In the genomic region with DNA sequence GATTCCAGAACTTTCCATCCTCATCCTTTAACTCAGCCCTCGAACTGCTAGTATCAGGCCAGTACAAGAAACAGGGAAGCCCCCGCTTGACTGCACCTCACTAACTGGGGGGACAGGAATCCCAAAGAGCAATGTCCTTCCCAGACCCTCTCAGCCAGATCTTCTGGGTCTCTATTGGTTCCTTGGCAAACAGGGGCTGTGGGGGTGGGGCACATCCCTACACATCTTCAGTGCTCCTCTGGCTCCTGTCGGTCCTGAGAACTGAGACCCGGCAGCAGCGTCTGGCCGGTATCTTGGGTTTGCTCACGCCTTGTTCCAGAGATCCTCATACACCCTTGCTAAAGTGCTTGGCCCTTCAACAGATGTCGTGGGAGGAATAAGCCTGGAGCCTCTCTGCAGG, we compare ENCODE assay signal across 10 mouse cellular contexts. TPM values are rescaled to one million over a fixed set of nuclear protein-coding genes. Genes with fewer than 3 reads are reported as not detected.
A peak's percentile ranks its signal among the peaks of the same experiment; 100 is the strongest.
DNase-seq lines count a peak whose midpoint lies in the region; ATAC-seq and TF ChIP-seq lines count a peak whose summit lies in the region.
"Had no signal": no experiment of that assay in that cellular context is flagged by ENCODE, and none has a peak within 500 bp of the region (broad histone marks: within the 10 kb centered on the region; RNA-seq: fewer than 3 reads in every experiment).

No protein-coding gene starts in this region.

- no peak for TF ChIP-seq CTCF in hindbrain, postnatal 0 days (IDR thresholded peaks at IDR 0.05; ENCODE audit: low read depth)
- no peak for TF ChIP-seq CTCF in thymus, adult 2 months (IDR thresholded peaks at IDR 0.05; ENCODE audit: borderline replicate concordance, control insufficient read depth, extremely low read depth, insufficient read depth, low read length, poor library complexity)

- no peak for ATAC-seq in heart, embryonic 14.5 days (ENCODE audit: insufficient number of reproducible peaks, insufficient read depth, low FRiP score, low read depth)
- no peak for ATAC-seq in forebrain, embryonic 12.5 days (ENCODE audit: low FRiP score)
- no peak for ATAC-seq in hindbrain, postnatal 0 days
- no peak for ATAC-seq in erythroblast, adult 5-6 weeks (replicated peaks; ENCODE audit: low FRiP score, poor library complexity, severe bottlenecking)
- ATAC-seq in megakaryocyte, adult 5-6 weeks (ENCODE audit: poor library complexity, severe bottlenecking), result no peak

- DNase-seq in heart, postnatal 25 days (ENCODE audit: low spot score), result no peak
- no peak for DNase-seq in hindbrain, postnatal 0 days (ENCODE audit: low spot score)
- DNase-seq in thymus, adult 2 months, result no peak
- DNase-seq: thymus, adult 18-20 months had no signal

- 57% methylated on average over 8 of the region's 8 CpGs for WGBS in heart, embryonic 14.5 days
- 87% methylated on average over 8 of the region's 8 CpGs for WGBS in forebrain, embryonic 12.5 days
- 44% methylated on average over 8 of the region's 8 CpGs for WGBS in hindbrain, postnatal 0 days
- 96% methylated on average over 8 of the region's 8 CpGs for WGBS in thymus, adult 2 months

- intact Hi-C loops in heart, postnatal 25 days (cut with DNase I), result no loop called here

- H3K27me3 ChIP-seq in heart, embryonic 14.5 days (ENCODE audit: control insufficient read depth, insufficient read depth, low read length), result no peaks in the 10 kb centered on the region
- H3K27me3 ChIP-seq in forebrain, embryonic 12.5 days, result peaks cover 11% of the 10 kb centered on the region
- H3K27me3 ChIP-seq in hindbrain, postnatal 0 days (ENCODE audit: insufficient read depth, low read length), result no peaks in the 10 kb centered on the region
- no peaks in the 10 kb centered on the region for H3K27me3 ChIP-seq in thymus, adult 2 months (ENCODE audit: control insufficient read depth, insufficient read depth, low read length)

- H3K36me3 ChIP-seq in heart, embryonic 14.5 days (ENCODE audit: control insufficient read depth, insufficient read depth, low read length), result no peaks in the 10 kb centered on the region
- H3K36me3 ChIP-seq in forebrain, embryonic 12.5 days (replicated peaks), result no peaks in the 10 kb centered on the region
- H3K36me3 ChIP-seq in hindbrain, postnatal 0 days (ENCODE audit: insufficient read depth, low read length), result no peaks in the 10 kb centered on the region
- no peaks in the 10 kb centered on the region for H3K36me3 ChIP-seq in thymus, adult 2 months (ENCODE audit: control insufficient read depth, insufficient read depth, low read length)
- H3K36me3 ChIP-seq: kidney, embryonic 15.5 days had no signal

- no peak overlapping the region for H3K4me3 ChIP-seq in heart, embryonic 14.5 days (ENCODE audit: control insufficient read depth in 1 of 2, insufficient read depth in 1 of 2, low read depth in 1 of 2, low read length in 2 of 2)
- no peak overlapping the region for H3K4me3 ChIP-seq in brown adipose tissue, adult 24 weeks (ENCODE audit: insufficient read depth, low read depth, low read length)
- H3K4me3 ChIP-seq in forebrain, embryonic 12.5 days (replicated peaks), result no peak overlapping the region
- H3K4me3 ChIP-seq in hindbrain, postnatal 0 days (ENCODE audit: low read length), result no peak overlapping the region
- no peak overlapping the region for H3K4me3 ChIP-seq in thymus, adult 2 months (ENCODE audit: control insufficient read depth, insufficient read depth, low read length)
- H3K4me3 ChIP-seq: kidney, embryonic 15.5 days had no signal

- H3K27ac ChIP-seq in heart, embryonic 14.5 days (replicated peaks in 1 of 2; ENCODE audit: control insufficient read depth in 1 of 2, insufficient read depth in 1 of 2, low read depth in 2 of 2, low read length in 2 of 2), result peak overlapping the region; percentile 52 to 64; a peak in 3 of 4 replicates
- H3K27ac ChIP-seq in brown adipose tissue, adult 24 weeks (replicated peaks; ENCODE audit: low read depth, low read length), result peak overlapping the region; percentile 14; the same call in 1 of the 2 replicates
- peak overlapping the region; percentile 57; the same call in 1 of the 2 replicates for H3K27ac ChIP-seq in forebrain, embryonic 12.5 days
- H3K27ac ChIP-seq in hindbrain, postnatal 0 days, result peak overlapping the region; percentile 74; the same call in 1 of the 2 replicates
- H3K27ac ChIP-seq in thymus, adult 2 months (ENCODE audit: control insufficient read depth, insufficient read depth, low read length), result no peak overlapping the region

- no peaks in the 10 kb centered on the region for H3K9me3 ChIP-seq in heart, embryonic 14.5 days (ENCODE audit: control insufficient read depth, low read length)
- H3K9me3 ChIP-seq in forebrain, embryonic 12.5 days, result no peaks in the 10 kb centered on the region
- H3K9me3 ChIP-seq in hindbrain, postnatal 0 days (ENCODE audit: low read length), result no peaks in the 10 kb centered on the region
- H3K9me3 ChIP-seq: kidney, embryonic 15.5 days had no signal

- H3K9ac ChIP-seq in heart, embryonic 14.5 days (ENCODE audit: low read length), result no peak overlapping the region
- no peak overlapping the region for H3K9ac ChIP-seq in forebrain, embryonic 12.5 days
- no peak overlapping the region for H3K9ac ChIP-seq in hindbrain, postnatal 0 days (replicated peaks; ENCODE audit: low read length)
- H3K9ac ChIP-seq: kidney, embryonic 15.5 days had no signal

- no peak for TF ChIP-seq POLR2A in thymus, adult 2 months (IDR thresholded peaks at IDR 0.05; ENCODE audit: control insufficient read depth, extremely low read depth, insufficient read depth, low read length, poor library complexity)

- no peak overlapping the region for H3K4me2 ChIP-seq in heart, embryonic 14.5 days (ENCODE audit: low read length)
- H3K4me2 ChIP-seq in forebrain, embryonic 12.5 days, result no peak overlapping the region
- no peak overlapping the region for H3K4me2 ChIP-seq in hindbrain, postnatal 0 days (ENCODE audit: low read depth, low read length)
- H3K4me2 ChIP-seq: kidney, embryonic 15.5 days had no signal

- H3K4me1 ChIP-seq in heart, embryonic 14.5 days (ENCODE audit: control insufficient read depth in 2 of 2, insufficient read depth in 2 of 2, low read length in 2 of 2), result peaks cover 36 to 37% of the 10 kb centered on the region in 2 experiments
- H3K4me1 ChIP-seq in brown adipose tissue, adult 24 weeks (ENCODE audit: control insufficient read depth, insufficient read depth, insufficient read length, low read length), result peaks cover 38% of the 10 kb centered on the region
- H3K4me1 ChIP-seq in forebrain, embryonic 12.5 days, result peaks cover 78% of the 10 kb centered on the region
- peaks cover 55% of the 10 kb centered on the region for H3K4me1 ChIP-seq in hindbrain, postnatal 0 days (ENCODE audit: insufficient read depth, low read length)
- peaks cover 14% of the 10 kb centered on the region for H3K4me1 ChIP-seq in thymus, adult 2 months (replicated peaks; ENCODE audit: control insufficient read depth, insufficient read depth, low read length)

RNA-seq across cellular contexts. Expression of gene Coro2b, which starts 10.0 kb away (rescaled TPM):
- 4.7 and 6.9 TPM in 2 replicates for polyA plus RNA-seq in heart, embryonic 14.5 days (2014; fragmentation: Nextera tagmentation; extraction: Ambion mirVana)
- total RNA-seq in heart, postnatal 25 days (2021), result 10 to 100 TPM in 1 of 2 experiments, 1 to 10 TPM in 1; 9.5 to 15.1 TPM
- polyA plus RNA-seq in brown adipose tissue, adult 24 weeks (2012; ENCODE audit: insufficient read depth, insufficient read length, missing spikeins), result 6.1 TPM in 2 replicates
- 37.6 and 38.1 TPM in 2 replicates for polyA plus RNA-seq in forebrain, embryonic 12.5 days (2016; fragmentation: Nextera tagmentation; extraction: Ambion mirVana)
- 42.6 and 47.2 TPM in 2 replicates for total RNA-seq in hindbrain, postnatal 0 days (2014; rRNA removed)
- 24.7 and 25.0 TPM in 2 replicates for polyA plus RNA-seq in hindbrain, postnatal 0 days (2015; fragmentation: Nextera tagmentation; extraction: Ambion mirVana)
- 0.38 and 0.63 TPM in 2 replicates for total RNA-seq in erythroblast, adult 5-6 weeks (2015; ENCODE audit: low replicate concordance)
- not detected in 2 replicates for total RNA-seq in erythroblast, adult 5-6 weeks (2017; ENCODE audit: low replicate concordance)
- polyA plus RNA-seq in thymus, adult 2 months (2012; rRNA removed), result 18.1 and 18.2 TPM in 2 replicates
- 0.11 and 0.18 TPM in 2 replicates for total RNA-seq in megakaryocyte, adult 5-6 weeks (2015)
- 0.22 TPM in 1 of 2 replicates, not detected in the other for total RNA-seq in megakaryocyte, adult 5-6 weeks (2017)
